Mouse (Mus musculus): ENCODE measurements at regions not wholly inside any gene's neighbourhood (a gene's known extent, or its start where the extent isn't known, plus 50 kb on each side); places are given as distances from the start of the nearest gene placed in this dataset.

- no peak for TF ChIP-seq CTCF (IDR thresholded peaks at IDR 0.05; ENCODE audit: borderline replicate concordance, insufficient read depth, low read length)
- no peak for TF ChIP-seq POLR2A (IDR thresholded peaks at IDR 0.05; ENCODE audit: low read depth, low read length)
Observed at GRCm38 (mm10) chr4:72001221-72001875, 199.4 kb downstream of the Tle1 start.

Data from embryonic fibroblast, embryonic 13.5 days (primary cell).